8 mouse cellular contexts compared by ENCODE assay signal in the genomic region with DNA sequence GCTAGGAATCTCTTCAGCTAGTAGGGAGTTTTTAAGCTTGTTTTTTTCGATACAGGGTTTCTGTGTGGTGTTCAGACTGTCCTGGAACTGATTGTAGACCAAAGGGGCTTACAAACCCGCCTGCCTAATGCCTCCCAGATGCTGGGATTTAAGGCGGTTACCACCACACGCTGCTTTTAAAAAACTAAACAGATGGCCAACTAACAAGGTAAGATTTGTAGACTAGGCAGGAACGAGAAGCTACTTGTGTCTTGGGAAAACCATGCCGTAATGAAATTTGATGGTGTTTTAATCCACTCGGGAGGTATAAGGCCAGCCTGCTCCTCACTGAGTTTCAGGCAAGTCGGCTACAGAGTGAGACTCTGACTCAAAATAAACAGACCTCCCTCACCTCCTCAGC. TPM values are rescaled to one million over a fixed set of nuclear protein-coding genes. Genes with fewer than 3 reads are reported as not detected.
DNase-seq lines count a peak whose midpoint lies in the region; ATAC-seq and TF ChIP-seq lines count a peak whose summit lies in the region.

No protein-coding gene starts in this region.

- H3K4me2 ChIP-seq in liver, embryonic 14.5 days (ENCODE audit: low read depth): peak overlapping the region; percentile 85
- H3K4me2 ChIP-seq in stomach, embryonic 16.5 days (ENCODE audit: low read depth, low read length): peak overlapping the region; percentile 71

- H3K27me3 ChIP-seq in liver, embryonic 14.5 days (ENCODE audit: control insufficient read depth, insufficient read depth, low read length): no peaks in the 10 kb centered on the region
- no peaks in the 10 kb centered on the region for H3K27me3 ChIP-seq in stomach, embryonic 16.5 days (ENCODE audit: control insufficient read depth, insufficient read depth, low read length)

- peak overlapping the region; percentile 87 for H3K4me3 ChIP-seq in lung, adult 2 months (replicated peaks; ENCODE audit: extremely low read depth, low read depth, low read length)
- H3K4me3 ChIP-seq in cortical plate, adult 2 months (ENCODE audit: insufficient read depth, low read length): peak overlapping the region; percentile 58; the same call in 1 of the 2 replicates
- H3K4me3 ChIP-seq in liver, embryonic 14.5 days (ENCODE audit: insufficient read depth in 1 of 2, low read depth in 2 of 2, low read length in 2 of 2): peak overlapping the region; percentile 92 to 99
- peak overlapping the region; percentile 79 for H3K4me3 ChIP-seq in stomach, embryonic 16.5 days (replicated peaks; ENCODE audit: low read length)

- no peak for TF ChIP-seq CTCF in lung, adult 2 months (IDR thresholded peaks at IDR 0.05; ENCODE audit: insufficient read depth, low read length)
- TF ChIP-seq CTCF in cortical plate, adult 2 months (IDR thresholded peaks at IDR 0.05; ENCODE audit: extremely low read depth, insufficient read depth, low read length): no peak
- no peak for TF ChIP-seq CTCF in liver, embryonic 14.5 days (IDR thresholded peaks at IDR 0.05; ENCODE audit: low read depth)

- H3K9ac ChIP-seq in liver, embryonic 14.5 days (replicated peaks): peak overlapping the region; percentile 90
- peak overlapping the region; percentile 83 for H3K9ac ChIP-seq in stomach, embryonic 16.5 days (ENCODE audit: low read length)

- H3K36me3 ChIP-seq in liver, embryonic 14.5 days (replicated peaks; ENCODE audit: control insufficient read depth, insufficient read depth, low read depth): peaks cover 21% of the 10 kb centered on the region
- H3K36me3 ChIP-seq in stomach, embryonic 16.5 days (ENCODE audit: control insufficient read depth, insufficient read depth, low read length): peaks cover 12% of the 10 kb centered on the region; the same call in 1 of the 2 replicates

- peak; percentile 29; the same call in 1 of the 2 replicates for ATAC-seq in liver, embryonic 14.5 days (ENCODE audit: insufficient read depth)
- ATAC-seq in stomach, embryonic 16.5 days (ENCODE audit: insufficient read depth, low FRiP score): no peak; the same call in 1 of the 2 replicates

- peak overlapping the region; percentile 30; the same call in 1 of the 2 replicates for H3K27ac ChIP-seq in cortical plate, adult 2 months (ENCODE audit: insufficient read depth, low read length)
- peak overlapping the region; percentile 67 for H3K27ac ChIP-seq in liver, embryonic 14.5 days
- peak overlapping the region; percentile 94 for H3K27ac ChIP-seq in stomach, embryonic 16.5 days (ENCODE audit: low read length)

- no peak for TF ChIP-seq POLR2A in lung, adult 2 months (IDR thresholded peaks at IDR 0.05; ENCODE audit: borderline replicate concordance, extremely low read depth, low read depth, low read length)
- no peak for TF ChIP-seq POLR2A in cortical plate, adult 2 months (IDR thresholded peaks at IDR 0.05; ENCODE audit: extremely low read depth, insufficient read depth, low read length)

- no peaks in the 10 kb centered on the region for H3K9me3 ChIP-seq in liver, embryonic 14.5 days (ENCODE audit: control insufficient read depth, low read length)
- no peaks in the 10 kb centered on the region for H3K9me3 ChIP-seq in stomach, embryonic 16.5 days (replicated peaks; ENCODE audit: control insufficient read depth, low read length)

- no peak for TF ChIP-seq EP300 in liver, embryonic 14.5 days (IDR thresholded peaks at IDR 0.05; ENCODE audit: low read depth)

- H3K4me1 ChIP-seq in lung, adult 2 months (ENCODE audit: control insufficient read depth, insufficient read depth, low read length): peaks cover 5% of the 10 kb centered on the region
- peaks cover 3% of the 10 kb centered on the region; the same call in 1 of the 2 replicates for H3K4me1 ChIP-seq in cortical plate, adult 2 months (ENCODE audit: control insufficient read depth, insufficient read depth, low read length)
- peaks cover 0 to 12% of the 10 kb centered on the region in 2 experiments; a peak in 2 of 4 replicates for H3K4me1 ChIP-seq in liver, embryonic 14.5 days (replicated peaks; ENCODE audit: control insufficient read depth in 2 of 2, insufficient read depth in 2 of 2, low read length in 1 of 2)
- H3K4me1 ChIP-seq in stomach, embryonic 16.5 days (ENCODE audit: control insufficient read depth, insufficient read depth, low read length): 0 out of 2 replicates have a peak, but pooled peaks cover 5% of the 10 kb centered on the region

- WGBS in lung, adult 2 months: 13% methylated on average over 8 of the region's 8 CpGs
- 28% methylated on average over 8 of the region's 8 CpGs for WGBS in liver, embryonic 14.5 days (ENCODE audit: insufficient replicate concordance)
- 13% methylated on average over 8 of the region's 8 CpGs for WGBS in stomach, embryonic 16.5 days

- no peak for DNase-seq in lung, adult 2 months
- DNase-seq in lung, postnatal 4 days: no peak
- peak; percentile 80 for DNase-seq in forelimb bud, embryonic 11.5 days (ENCODE audit: low read depth, low spot score)
- no peak for DNase-seq in liver, embryonic 14.5 days (ENCODE audit: low read depth in 3 of 3, low spot score in 3 of 3)
- DNase-seq in adrenal gland, postnatal 14 days: no peak
- DNase-seq in layer of hippocampus, adult 18-20 months (ENCODE audit: low spot score in 2 of 2): no peak

RNA-seq across cellular contexts. Expression of a gene that starts 0.5 kb away (rescaled TPM):
- 30.3 and 42.8 TPM in 2 replicates for polyA plus RNA-seq in lung, adult 2 months (2012; rRNA removed)
- 96.1 and 101 TPM in 2 replicates for polyA plus RNA-seq in cortical plate, adult 2 months (2012; rRNA removed)
- polyA plus RNA-seq in liver, embryonic 14.5 days (2012; rRNA removed): 44.4 and 59.9 TPM in 2 replicates
- 107 and 108 TPM in 2 replicates for polyA plus RNA-seq in liver, embryonic 14.5 days (2014; fragmentation: Nextera tagmentation; extraction: Ambion mirVana)
- polyA plus RNA-seq in stomach, embryonic 16.5 days (2015; fragmentation: Nextera tagmentation; extraction: Ambion mirVana): 126 and 132 TPM in 2 replicates
- total RNA-seq in adrenal gland, postnatal 14 days (2021): 100 and 124 TPM in 2 replicates
- 10 to 100 TPM; 91.7 to 93.8 TPM for total RNA-seq in layer of hippocampus, adult 18-20 months (2021)

RNA-seq across cellular contexts. Expression of a gene that starts 35.8 kb away (rescaled TPM):
- 31.9 and 52.7 TPM in 2 replicates for polyA plus RNA-seq in lung, adult 2 months (2012; rRNA removed)
- 112 and 117 TPM in 2 replicates for polyA plus RNA-seq in cortical plate, adult 2 months (2012; rRNA removed)
- 2.9 and 3.4 TPM in 2 replicates for polyA plus RNA-seq in liver, embryonic 14.5 days (2012; rRNA removed)
- polyA plus RNA-seq in liver, embryonic 14.5 days (2014; fragmentation: Nextera tagmentation; extraction: Ambion mirVana): 1.8 TPM in 2 replicates
- 11.6 and 12.3 TPM in 2 replicates for polyA plus RNA-seq in stomach, embryonic 16.5 days (2015; fragmentation: Nextera tagmentation; extraction: Ambion mirVana)
- 33.7 and 46.4 TPM in 2 replicates for total RNA-seq in adrenal gland, postnatal 14 days (2021)
- total RNA-seq in layer of hippocampus, adult 18-20 months (2021): 10 to 100 TPM; 88.0 to 91.6 TPM

RNA-seq across cellular contexts. Expression of a gene that starts 52.3 kb away (rescaled TPM):
- polyA plus RNA-seq in lung, adult 2 months (2012; rRNA removed): 34.7 and 47.4 TPM in 2 replicates
- polyA plus RNA-seq in cortical plate, adult 2 months (2012; rRNA removed): 95.7 and 99.0 TPM in 2 replicates
- 15.6 and 19.1 TPM in 2 replicates for polyA plus RNA-seq in liver, embryonic 14.5 days (2012; rRNA removed)
- polyA plus RNA-seq in liver, embryonic 14.5 days (2014; fragmentation: Nextera tagmentation; extraction: Ambion mirVana): 83.8 and 89.6 TPM in 2 replicates
- polyA plus RNA-seq in stomach, embryonic 16.5 days (2015; fragmentation: Nextera tagmentation; extraction: Ambion mirVana): 157 and 158 TPM in 2 replicates
- total RNA-seq in adrenal gland, postnatal 14 days (2021): 70.8 and 76.3 TPM in 2 replicates
- total RNA-seq in layer of hippocampus, adult 18-20 months (2021): 10 to 100 TPM; 92.5 to 95.2 TPM

RNA-seq across cellular contexts. Expression of a gene that starts 53.3 kb away (rescaled TPM):
- 91.9 and 95.2 TPM in 2 replicates for polyA plus RNA-seq in lung, adult 2 months (2012; rRNA removed)
- 102 and 105 TPM in 2 replicates for polyA plus RNA-seq in cortical plate, adult 2 months (2012; rRNA removed)
- 48.9 and 52.4 TPM in 2 replicates for polyA plus RNA-seq in liver, embryonic 14.5 days (2012; rRNA removed)
- 70.4 and 72.1 TPM in 2 replicates for polyA plus RNA-seq in liver, embryonic 14.5 days (2014; fragmentation: Nextera tagmentation; extraction: Ambion mirVana)
- polyA plus RNA-seq in stomach, embryonic 16.5 days (2015; fragmentation: Nextera tagmentation; extraction: Ambion mirVana): 141 and 142 TPM in 2 replicates
- total RNA-seq in adrenal gland, postnatal 14 days (2021): 164 and 177 TPM in 2 replicates
- 100 to 1,000 TPM; 166 to 176 TPM for total RNA-seq in layer of hippocampus, adult 18-20 months (2021)

Comparison
In these comparisons a context has a peak if more than half of its experiments do, and no peak if none do; other contexts are left out.
1. H3K27ac ChIP-seq: peak in every context shown above with its lines; median percentile 94 in stomach, embryonic 16.5 days; 67 in liver, embryonic 14.5 days; 30 in cortical plate, adult 2 months.